Mouse (Mus musculus) spleen, adult 2 months (tissue): ENCODE data around the gene Taf3.

Experiments
- CTCF ChIP-seq: fragments of 200-500 bp; IDR thresholded peaks from 2 replicates; pipeline ENCODE4 v1.5.1; 2011; ENCODE audit warnings: mild to moderate bottlenecking, inconsistent platforms; ENCODE audit not compliant: insufficient read depth, insufficient read length, insufficient replicate concordance; ENCODE audit errors: extremely low read depth
- POLR2A ChIP-seq: fragments of 200-500 bp; IDR thresholded peaks from 2 replicates; pipeline ENCODE4 v1.6.1; 2011; ENCODE audit warnings: low read depth, low read length, inconsistent platforms

- no peak for TF ChIP-seq CTCF
- TF ChIP-seq POLR2A, result no peak
These were observed 160.8 kb downstream of the Taf3 start for GRCm38 (mm10) chr2:9887636-9888035.
